Mouse (Mus musculus) kidney, adult 2 months (tissue): ENCODE results near the gene Rasgrp3.

ENCODE experiments used
- CTCF ChIP-seq: fragments of 200-500 bp; conservative IDR thresholded peaks from 2 replicates; pipeline ENCODE4 v1.5.1; 2011; ENCODE audit warnings: low read depth, mild to moderate bottlenecking, control low read depth, low read length, moderate library complexity, mixed read lengths; ENCODE audit not compliant: insufficient read depth, insufficient read length
- POLR2A ChIP-seq: fragments of 200-500 bp; IDR thresholded peaks from one replicate; pipeline ENCODE4 v1.6.1; 2011; ENCODE audit warnings: low read depth, low read length, control low read depth

DNA sequence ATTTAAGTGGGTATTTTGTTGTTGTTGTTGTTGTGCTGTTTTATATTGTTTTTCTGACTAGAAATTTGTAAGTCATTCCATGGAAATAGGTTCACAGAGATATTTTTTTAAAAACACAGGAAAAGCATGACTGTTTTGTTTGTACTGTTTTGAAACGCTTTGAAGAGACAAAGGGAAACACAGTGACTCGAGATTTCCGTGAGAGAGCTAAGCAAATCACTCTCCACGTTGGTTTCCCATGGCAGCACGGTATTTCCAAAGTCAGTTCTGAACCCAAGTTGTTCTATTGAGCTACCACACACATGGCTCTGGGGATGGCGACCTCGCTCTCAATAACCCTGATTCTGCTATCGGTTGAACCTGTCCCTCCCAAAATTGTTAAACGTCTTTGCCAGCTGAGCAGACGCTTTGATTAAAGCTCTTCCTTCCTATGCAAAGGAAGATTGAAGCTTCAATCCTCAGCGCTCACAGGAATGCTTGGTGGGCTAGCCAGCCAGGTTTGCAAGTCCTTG is 1.6 kb downstream of the Rasgrp3 start:
- TF ChIP-seq POLR2A = no peak
- no peak for TF ChIP-seq CTCF
